Mouse (Mus musculus) olfactory bulb, adult 2 months (tissue): ENCODE measurements around the gene Grhl3. TPM values are rescaled to one million over a fixed set of nuclear protein-coding genes. Genes with fewer than 3 reads are reported as not detected.

ENCODE experiments used
- H3K27ac ChIP-seq: fragments of 200-500 bp; 2 replicates; pipeline ENCODE4 v1.5.1; 2012; ENCODE audit warnings: low read depth, low read length; ENCODE audit not compliant: insufficient read depth
- H3K4me1 ChIP-seq: fragments of 200-500 bp; 2 replicates; pipeline ENCODE4 v1.6.1; 2012; ENCODE audit warnings: low read length; ENCODE audit not compliant: control insufficient read depth, insufficient read depth
- H3K4me3 ChIP-seq: fragments of 200-500 bp; 2 replicates; pipeline ENCODE4 v1.5.1; 2012; ENCODE audit warnings: mild to moderate bottlenecking, low read depth, low read length, moderate library complexity; ENCODE audit not compliant: insufficient read depth
- CTCF ChIP-seq: fragments of 200-500 bp; IDR thresholded peaks from 2 replicates; pipeline ENCODE4 v1.5.1; 2012; ENCODE audit warnings: low read depth, mild to moderate bottlenecking, low read length, moderate library complexity; ENCODE audit not compliant: insufficient read depth
- POLR2A ChIP-seq: fragments of 200-500 bp; IDR thresholded peaks from 2 replicates; pipeline ENCODE4 v1.6.1; 2012; ENCODE audit warnings: mild to moderate bottlenecking, low read depth, low read length, moderate library complexity; ENCODE audit not compliant: insufficient read depth
- WGBS: fragments of 180-500 bp; shearing (Covaris S2); methylation state at CpG from one replicate; pipeline ENCODE4 v1.1.7; 2018; 5-methylcytosine and 5-hydroxymethylcytosine counted together
- polyA plus RNA-seq: library from polyadenylated mRNA; stranded (reverse); fragments of >200 nt; gene quantifications from 2 replicates; pipeline ENCODE4 v1.2.4, GENCODE M21; 2012; ENCODE audit warnings: low replicate concordance; ENCODE audit not compliant: missing spikeins, insufficient read depth, insufficient read length

Gene Grhl3
- polyA plus RNA-seq, 1 experiment = not detected

- WGBS = 33% methylated on average over 9 of the region's 9 CpGs
- no peak for TF ChIP-seq CTCF
- no peak for TF ChIP-seq POLR2A
- Histone ChIP-seq H3K4me1 (peaks cover 36% of the 10 kb centered on the region), H3K27ac (no peak overlapping the region), H3K4me3 (no peak overlapping the region)
These were observed 8.0 kb downstream of the Grhl3 start for GRCm38 (mm10) chr4:135565400-135565799.

- WGBS = 85% methylated on average over 2 of the region's 2 CpGs
- H3K27ac ChIP-seq = no peak overlapping the region
- H3K4me3 ChIP-seq = no peak overlapping the region
- TF ChIP-seq POLR2A = no peak
- no peak for TF ChIP-seq CTCF
- H3K4me1 ChIP-seq = peaks cover 29% of the 10 kb centered on the region
These were observed 9.6 kb downstream of the Grhl3 start for GRCm38 (mm10) chr4:135563794-135564193.

GRCm38 (mm10) chr4:135549323-135549722 lies 24.1 kb downstream of the Grhl3 start:
- Histone ChIP-seq H3K4me3 (no peak overlapping the region), H3K27ac (no peak overlapping the region), H3K4me1 (no peaks in the 10 kb centered on the region; the same call in 1 of the 2 replicates)
- no peak for TF ChIP-seq CTCF
- TF ChIP-seq POLR2A = no peak
- WGBS = 87% methylated on average over 6 of the region's 6 CpGs

- Histone ChIP-seq H3K4me3 (no peak overlapping the region), H3K4me1 (no peaks in the 10 kb centered on the region; the same call in 1 of the 2 replicates), H3K27ac (no peak overlapping the region)
- TF ChIP-seq POLR2A = no peak
- no peak for TF ChIP-seq CTCF
- WGBS = 64% methylated on average over 9 of the region's 9 CpGs
These were observed 24.8 kb downstream of the Grhl3 start for GRCm38 (mm10) chr4:135548521-135549077.

- 70% methylated on average over 7 of the region's 7 CpGs for WGBS
- H3K27ac ChIP-seq = no peak overlapping the region
- no peak overlapping the region for H3K4me3 ChIP-seq
- H3K4me1 ChIP-seq = no peaks in the 10 kb centered on the region; the same call in 1 of the 2 replicates
- TF ChIP-seq POLR2A (no peak), CTCF (no peak)
These were observed 25.3 kb downstream of the Grhl3 start for GRCm38 (mm10) chr4:135548108-135548507.

GRCm38 (mm10) chr4:135547551-135547950 lies 25.9 kb downstream of the Grhl3 start:
- no peak overlapping the region for H3K27ac ChIP-seq
- no peak for TF ChIP-seq CTCF
- no peak for TF ChIP-seq POLR2A
- no peaks in the 10 kb centered on the region; the same call in 1 of the 2 replicates for H3K4me1 ChIP-seq
- 67% methylated on average over 14 of the region's 14 CpGs for WGBS
- no peak overlapping the region for H3K4me3 ChIP-seq

GRCm38 (mm10) chr4:135546793-135547192 lies 26.6 kb downstream of the Grhl3 start:
- WGBS = 97% methylated on average over 4 of the region's 4 CpGs
- Histone ChIP-seq H3K4me3 (no peak overlapping the region), H3K27ac (no peak overlapping the region), H3K4me1 (no peaks in the 10 kb centered on the region; the same call in 1 of the 2 replicates)
- TF ChIP-seq CTCF (no peak), POLR2A (no peak)

- Histone ChIP-seq H3K27ac (no peak overlapping the region), H3K4me3 (no peak overlapping the region), H3K4me1 (no peaks in the 10 kb centered on the region; the same call in 1 of the 2 replicates)
- TF ChIP-seq POLR2A (no peak), CTCF (no peak)
- 91% methylated on average over 7 of the region's 7 CpGs for WGBS
These were observed 27.4 kb downstream of the Grhl3 start for GRCm38 (mm10) chr4:135546008-135546407.

- no peak for TF ChIP-seq POLR2A
- no peak for TF ChIP-seq CTCF
- Histone ChIP-seq H3K27ac (no peak overlapping the region), H3K4me3 (no peak overlapping the region), H3K4me1 (peaks cover 2% of the 10 kb centered on the region; the same call in 1 of the 2 replicates)
- 48% methylated on average over 8 of the region's 8 CpGs for WGBS
These were observed 28.3 kb downstream of the Grhl3 start for GRCm38 (mm10) chr4:135545080-135545511.
